Mouse (Mus musculus): ENCODE data around the gene Kcnk3.
A peak's percentile ranks its signal among the peaks of the same experiment; 100 is the strongest.

Gene Kcnk3

DNA sequence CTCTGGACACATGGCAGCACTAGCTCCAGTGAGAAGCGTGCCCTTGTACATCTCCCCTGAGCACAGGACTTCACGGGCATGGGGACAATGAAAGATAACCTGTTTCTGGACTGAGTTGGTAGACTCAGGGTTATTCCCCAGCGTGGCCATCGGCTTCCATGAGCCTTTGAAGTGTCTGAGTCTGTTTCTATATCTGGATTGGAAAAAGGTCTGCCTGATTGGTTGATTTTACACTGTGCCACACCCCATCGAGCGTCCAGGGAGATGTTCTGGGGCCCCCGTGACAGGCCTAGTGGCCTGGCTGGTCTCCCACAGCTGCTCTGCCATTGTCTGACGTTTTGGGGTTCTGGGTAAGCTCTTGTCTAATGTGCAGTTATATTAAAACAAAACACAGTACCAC, 67.1 kb downstream of the Kcnk3 start:
- Histone ChIP-seq H3K36me3 (ENCODE audit: control insufficient read depth, insufficient read depth, low read length, poor library complexity, severe bottlenecking) (no peaks in the 10 kb centered on the region; the same call in 1 of the 2 replicates), H3K27me3 (ENCODE audit: control insufficient read depth, insufficient read depth, low read length, poor library complexity, severe bottlenecking) (no peaks in the 10 kb centered on the region)
- DNase-seq (ENCODE audit: low read depth, low spot score), result no peak

DNA sequence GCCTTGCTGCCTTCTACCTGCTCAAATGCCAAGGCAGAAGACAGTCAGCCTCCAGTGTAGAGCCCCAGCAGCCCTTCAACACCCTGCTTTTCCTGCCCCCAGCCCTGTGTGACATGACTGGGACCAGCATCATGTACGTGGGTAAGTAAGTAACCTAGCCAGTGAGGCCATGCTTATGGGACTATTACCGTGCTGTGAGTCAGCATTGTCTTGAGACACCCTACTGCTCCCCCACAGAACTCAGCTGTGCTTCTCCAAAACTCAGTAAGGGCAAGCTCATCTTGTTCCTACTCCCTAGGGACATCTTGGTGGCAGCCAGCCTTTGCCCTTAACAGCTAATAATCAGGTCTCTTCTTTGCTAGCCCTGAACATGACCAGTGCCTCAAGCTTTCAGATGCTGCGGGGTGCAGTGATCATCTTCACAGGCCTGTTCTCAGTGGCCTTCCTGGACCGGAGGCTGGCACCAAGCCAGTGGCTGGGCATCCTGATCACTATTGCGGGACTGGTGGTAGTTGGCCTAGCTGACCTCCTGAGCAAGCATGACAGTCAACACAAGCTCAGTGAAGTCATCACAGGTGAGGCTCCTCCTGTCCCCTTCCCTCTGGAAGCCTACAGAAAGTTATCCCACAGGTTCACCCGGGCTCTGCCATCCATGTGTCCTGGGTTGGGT, 67.7 kb downstream of the Kcnk3 start:
- no peaks in the 10 kb centered on the region for H3K27me3 ChIP-seq (ENCODE audit: control insufficient read depth, insufficient read depth, low read length, poor library complexity, severe bottlenecking)
- DNase-seq (ENCODE audit: low read depth, low spot score), result no peak
- no peaks in the 10 kb centered on the region; the same call in 1 of the 2 replicates for H3K36me3 ChIP-seq (ENCODE audit: control insufficient read depth, insufficient read depth, low read length, poor library complexity, severe bottlenecking)

DNA sequence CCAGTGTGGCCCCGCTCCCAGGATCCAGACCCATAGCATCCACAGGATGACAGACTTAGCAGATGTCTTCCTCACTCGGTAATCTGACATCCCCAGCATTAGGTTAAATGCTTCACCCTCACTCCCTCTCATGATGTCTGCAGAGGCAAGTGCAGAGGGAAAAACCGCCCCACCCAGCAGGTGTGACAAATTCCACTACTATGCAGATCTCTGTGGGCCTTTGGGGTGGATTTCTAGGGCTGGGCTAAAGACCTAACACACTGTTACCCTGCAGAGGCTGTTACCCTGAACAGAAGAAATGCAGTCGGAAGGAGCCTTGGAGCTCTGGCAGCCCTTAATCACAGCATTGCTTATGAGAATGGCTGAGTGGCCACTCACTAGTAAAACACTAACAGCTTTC, 71.1 kb downstream of the Kcnk3 start:
- H3K27me3 ChIP-seq (ENCODE audit: control insufficient read depth, insufficient read depth, low read length, poor library complexity, severe bottlenecking), result no peaks in the 10 kb centered on the region
- DNase-seq (ENCODE audit: low read depth, low spot score), result no peak
- H3K36me3 ChIP-seq (ENCODE audit: control insufficient read depth, insufficient read depth, low read length, poor library complexity, severe bottlenecking), result no peaks in the 10 kb centered on the region; the same call in 1 of the 2 replicates

DNA sequence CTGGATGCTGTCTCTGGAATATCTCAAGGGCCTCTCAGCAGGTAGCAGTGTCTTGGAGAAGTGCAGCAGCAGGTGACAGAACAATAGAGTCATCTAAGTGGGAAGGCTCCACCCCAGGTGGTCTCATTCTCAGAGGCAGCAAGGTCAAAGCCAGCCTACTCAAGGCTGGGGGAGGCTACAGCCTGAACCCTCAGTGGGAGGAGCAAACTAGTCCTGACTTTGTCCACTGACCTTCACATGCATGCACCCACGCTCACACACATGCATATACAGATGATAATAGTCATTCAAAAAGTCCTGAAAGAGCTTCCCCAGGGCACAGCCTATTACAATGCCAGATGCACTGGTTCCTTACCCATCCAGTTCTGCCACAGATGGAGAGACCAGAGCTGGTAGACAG, 72.3 kb downstream of the Kcnk3 start:
- DNase-seq (ENCODE audit: low read depth, low spot score), result no peak
- no peaks in the 10 kb centered on the region; the same call in 1 of the 2 replicates for H3K36me3 ChIP-seq (ENCODE audit: control insufficient read depth, insufficient read depth, low read length, poor library complexity, severe bottlenecking)
- no peaks in the 10 kb centered on the region for H3K27me3 ChIP-seq (ENCODE audit: control insufficient read depth, insufficient read depth, low read length, poor library complexity, severe bottlenecking)

DNA sequence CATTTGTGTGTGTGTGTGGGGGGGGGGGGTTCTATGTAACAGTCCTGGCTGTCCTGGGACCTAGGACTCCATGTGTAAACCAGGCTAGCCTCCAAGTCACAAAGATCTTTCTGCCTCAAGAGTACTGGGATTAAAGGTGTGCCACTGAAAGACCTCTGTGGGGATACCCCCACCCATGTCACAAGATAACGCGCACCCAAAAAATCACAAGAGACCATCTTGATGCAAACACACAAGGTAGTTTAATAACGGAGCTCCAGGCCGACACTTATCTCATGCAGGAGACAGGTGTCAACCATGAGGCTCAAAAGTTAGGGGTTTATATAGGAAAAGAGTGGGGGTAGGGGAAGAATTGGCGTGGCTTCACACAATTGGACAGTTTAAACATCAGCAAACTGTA, 72.8 kb downstream of the Kcnk3 start:
- no peak for DNase-seq (ENCODE audit: low read depth, low spot score)
- no peaks in the 10 kb centered on the region for H3K36me3 ChIP-seq (ENCODE audit: control insufficient read depth, insufficient read depth, low read length, poor library complexity, severe bottlenecking)

DNA sequence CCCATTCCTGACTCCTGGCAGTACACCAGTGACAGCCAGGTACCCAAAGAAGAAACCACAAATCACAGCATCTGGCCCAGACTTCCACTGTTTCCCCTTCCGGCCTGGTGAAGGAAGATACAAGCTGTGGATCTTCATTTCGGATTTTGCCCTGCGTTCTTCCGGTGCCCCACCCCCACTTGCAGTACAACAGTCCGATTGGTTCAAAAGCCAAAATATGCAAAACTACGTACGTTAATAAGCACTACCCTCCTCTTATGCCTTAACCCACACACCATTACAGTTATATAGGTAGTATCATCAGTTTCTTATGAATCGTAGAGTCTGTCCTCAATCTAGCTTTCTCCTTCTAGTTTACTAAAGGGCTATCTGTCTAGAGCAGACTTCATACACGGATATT, 77.4 kb downstream of the Kcnk3 start:
- H3K36me3 ChIP-seq (ENCODE audit: control insufficient read depth, insufficient read depth, low read length, poor library complexity, severe bottlenecking), result no peaks in the 10 kb centered on the region
- DNase-seq (ENCODE audit: low read depth, low spot score), result no peak

More for the DNA sequence above, 72.8 kb downstream of the Kcnk3 start:
- H3K27me3 ChIP-seq (ENCODE audit: control insufficient read depth, insufficient read depth, low read length, poor library complexity, severe bottlenecking), result no peaks in the 10 kb centered on the region

DNA sequence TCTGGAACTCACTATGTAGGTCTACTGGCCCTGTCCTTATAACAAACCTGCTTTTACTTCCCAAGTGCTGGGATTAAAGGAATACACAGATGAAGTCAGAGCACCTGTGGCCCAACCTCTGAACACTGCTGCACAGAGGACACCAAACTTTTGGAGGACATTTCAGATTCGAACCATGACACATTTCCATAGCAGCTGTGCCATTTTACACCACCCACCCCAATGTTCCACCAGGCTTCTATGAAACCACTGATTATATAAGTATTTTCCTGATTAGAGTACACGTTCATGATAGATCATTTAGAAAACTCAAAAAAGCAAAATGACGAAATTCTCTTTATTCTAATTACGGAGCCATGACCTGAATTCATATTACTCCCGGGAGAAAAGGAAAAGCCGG, 78.0 kb downstream of the Kcnk3 start:
- no peaks in the 10 kb centered on the region for H3K27me3 ChIP-seq (ENCODE audit: control insufficient read depth, insufficient read depth, low read length, poor library complexity, severe bottlenecking)
- H3K36me3 ChIP-seq (ENCODE audit: control insufficient read depth, insufficient read depth, low read length, poor library complexity, severe bottlenecking), result no peaks in the 10 kb centered on the region
- peak; percentile 35 for DNase-seq (ENCODE audit: low read depth, low spot score)

More for the DNA sequence above, 77.4 kb downstream of the Kcnk3 start:
- H3K27me3 ChIP-seq (ENCODE audit: control insufficient read depth, insufficient read depth, low read length, poor library complexity, severe bottlenecking), result no peaks in the 10 kb centered on the region

DNA sequence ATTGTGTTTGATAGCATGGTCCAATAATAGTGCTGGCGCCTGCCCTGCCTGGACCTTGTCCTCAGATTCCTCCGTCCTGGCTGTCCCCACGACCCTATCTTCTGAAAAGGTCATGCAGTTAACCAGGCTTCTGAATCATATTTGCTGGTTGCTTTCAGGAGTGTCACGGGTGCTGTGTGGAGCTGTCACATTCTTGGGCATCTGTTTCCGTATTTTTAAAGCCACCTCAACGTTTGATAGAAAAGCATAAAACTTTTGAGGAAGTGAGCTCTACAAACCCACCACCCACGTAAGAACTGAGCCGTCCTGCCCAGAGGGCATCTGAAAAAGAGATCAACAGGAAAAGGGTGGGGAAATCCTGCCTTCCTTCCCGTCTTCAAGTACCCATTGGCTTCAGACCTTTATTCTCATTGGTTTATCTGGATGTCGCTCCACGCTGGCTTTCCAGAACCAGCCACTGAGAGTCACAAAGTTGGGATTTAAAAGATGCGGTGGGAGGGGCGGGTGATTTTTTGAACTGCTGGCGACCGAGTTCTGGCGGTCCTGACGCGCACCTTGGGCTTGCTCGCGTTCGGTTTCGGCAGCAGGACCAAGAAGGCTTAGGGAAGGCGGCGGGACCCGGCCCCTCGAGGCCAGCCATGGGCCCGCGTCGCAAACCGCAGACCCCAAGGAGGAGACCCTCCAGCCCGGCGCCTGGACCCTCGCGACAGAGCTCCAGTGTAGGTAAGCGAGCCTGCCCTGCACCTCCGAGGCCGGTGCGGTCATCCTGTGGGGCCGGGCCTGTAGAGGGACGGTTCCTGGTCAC, 78.6 kb downstream of the Kcnk3 start, which contains the start of gene Cenpa:
Gene Cenpa (plus strand): TSS at position 387 of the 805 bp plus-strand sequence.
- peak; percentile 97 for DNase-seq (ENCODE audit: low read depth, low spot score)
- no peaks in the 10 kb centered on the region for H3K27me3 ChIP-seq (ENCODE audit: control insufficient read depth, insufficient read depth, low read length, poor library complexity, severe bottlenecking)

DNA sequence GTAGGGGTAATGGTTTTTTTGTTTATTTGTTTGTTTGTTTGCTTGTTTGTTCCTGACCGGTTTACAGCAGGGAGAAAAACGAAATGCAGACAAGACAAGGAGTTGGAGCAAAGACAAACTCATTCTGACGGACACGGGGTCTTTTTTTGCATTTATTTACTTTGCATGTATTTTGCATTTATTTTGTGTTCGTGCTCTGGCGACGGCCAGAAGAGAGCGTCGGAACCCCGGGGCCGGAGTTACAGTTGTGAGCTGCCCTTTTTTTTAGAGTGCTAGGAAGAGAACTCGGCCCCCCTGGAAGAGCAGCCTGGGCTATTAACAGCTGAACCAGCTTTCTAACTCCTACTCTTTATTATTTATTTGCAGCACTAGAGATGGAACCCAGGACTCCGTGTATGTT, 79.2 kb downstream of the Kcnk3 start:
- Histone ChIP-seq H3K27me3 (ENCODE audit: control insufficient read depth, insufficient read depth, low read length, poor library complexity, severe bottlenecking) (no peaks in the 10 kb centered on the region), H3K36me3 (ENCODE audit: control insufficient read depth, insufficient read depth, low read length, poor library complexity, severe bottlenecking) (no peaks in the 10 kb centered on the region; the same call in 1 of the 2 replicates)
- DNase-seq (ENCODE audit: low read depth, low spot score), result peak; percentile 44

More for the DNA sequence above, 78.6 kb downstream of the Kcnk3 start, which contains the start of gene Cenpa:
- H3K36me3 ChIP-seq (ENCODE audit: control insufficient read depth, insufficient read depth, low read length, poor library complexity, severe bottlenecking), result no peaks in the 10 kb centered on the region; the same call in 1 of the 2 replicates

DNA sequence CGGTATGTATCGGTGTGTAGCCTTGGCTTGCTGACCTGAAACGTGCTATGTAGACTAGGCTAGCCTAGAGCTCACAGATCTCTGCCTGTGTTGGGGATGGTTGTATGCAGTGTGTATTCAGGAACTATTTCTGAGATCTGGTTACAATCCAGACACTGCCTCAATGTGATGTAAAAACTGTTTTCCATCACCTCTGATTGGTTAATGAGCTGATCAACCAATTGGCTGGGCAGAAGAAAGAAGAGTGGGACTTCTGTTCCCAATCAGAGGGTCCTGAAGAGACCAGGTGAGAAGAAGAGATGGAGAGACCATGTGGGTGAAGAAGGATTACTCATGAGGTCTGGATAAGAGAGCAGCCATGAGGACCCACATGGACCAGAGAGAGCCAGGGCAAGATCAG, 79.7 kb downstream of the Kcnk3 start:
- no peaks in the 10 kb centered on the region; the same call in 1 of the 2 replicates for H3K36me3 ChIP-seq (ENCODE audit: control insufficient read depth, insufficient read depth, low read length, poor library complexity, severe bottlenecking)
- DNase-seq (ENCODE audit: low read depth, low spot score), result no peak
- H3K27me3 ChIP-seq (ENCODE audit: control insufficient read depth, insufficient read depth, low read length, poor library complexity, severe bottlenecking), result no peaks in the 10 kb centered on the region

DNA sequence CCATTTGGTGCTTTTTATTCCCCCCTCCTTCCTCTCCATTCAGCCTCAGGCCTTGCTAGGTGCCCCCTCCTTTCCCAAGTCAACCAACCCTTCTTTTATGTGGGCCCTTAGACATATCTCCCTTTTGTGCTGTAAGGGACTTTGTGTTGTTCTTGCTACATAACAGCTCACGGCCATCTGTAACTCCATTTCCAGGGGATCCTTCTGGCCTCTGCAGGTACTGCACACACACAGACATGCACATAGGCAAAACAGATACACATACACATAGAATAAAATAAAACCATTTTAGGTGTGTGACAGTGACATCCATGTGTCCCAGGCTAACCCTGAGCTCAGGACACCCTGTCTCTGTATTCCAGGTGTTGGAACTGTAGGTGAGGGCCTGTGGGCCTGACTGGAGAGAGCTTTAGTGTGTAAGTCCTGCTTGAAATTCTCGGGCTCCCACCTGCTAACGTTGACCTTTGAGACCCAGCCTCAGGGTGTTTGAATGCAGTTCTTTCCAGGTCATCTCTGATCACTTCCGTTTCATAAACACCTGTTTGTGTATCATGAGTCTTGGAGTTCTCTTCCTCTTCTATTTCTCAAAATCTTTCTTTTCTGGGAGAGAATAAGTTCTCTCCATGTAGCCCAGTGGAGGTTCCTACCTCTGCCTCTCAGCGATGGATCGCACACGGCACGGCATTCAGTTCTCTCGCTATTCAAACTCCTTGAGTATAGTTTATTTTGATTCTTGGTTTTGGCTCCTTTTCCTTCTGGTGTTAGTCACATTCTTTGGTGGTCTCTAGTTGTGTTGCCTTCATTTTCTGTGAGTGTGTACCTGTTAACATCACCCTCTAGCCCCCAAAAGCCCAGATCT, 80.9 kb downstream of the Kcnk3 start:
- DNase-seq (ENCODE audit: low read depth, low spot score), result no peak
- no peaks in the 10 kb centered on the region for H3K27me3 ChIP-seq (ENCODE audit: control insufficient read depth, insufficient read depth, low read length, poor library complexity, severe bottlenecking)
- H3K36me3 ChIP-seq (ENCODE audit: control insufficient read depth, insufficient read depth, low read length, poor library complexity, severe bottlenecking), result peaks cover under 1% of the 10 kb centered on the region

DNA sequence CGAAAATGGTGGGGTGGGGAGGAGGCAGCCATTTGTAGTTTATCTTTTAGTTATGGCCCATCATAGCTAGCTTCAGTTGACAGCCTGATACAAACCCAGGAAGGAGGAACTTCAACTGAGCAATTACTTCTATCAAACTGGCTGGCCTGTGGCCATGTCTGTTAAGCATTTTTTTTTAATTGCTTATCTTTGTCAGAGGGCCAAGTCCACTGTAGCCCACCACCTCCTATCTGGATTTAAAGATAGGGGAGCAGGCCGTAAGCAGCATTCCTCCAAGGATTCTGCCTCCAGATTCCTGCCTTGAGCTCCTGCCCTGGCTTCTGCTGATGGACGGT, 81.5 kb downstream of the Kcnk3 start:
- no peaks in the 10 kb centered on the region for H3K27me3 ChIP-seq (ENCODE audit: control insufficient read depth, insufficient read depth, low read length, poor library complexity, severe bottlenecking)

DNA sequence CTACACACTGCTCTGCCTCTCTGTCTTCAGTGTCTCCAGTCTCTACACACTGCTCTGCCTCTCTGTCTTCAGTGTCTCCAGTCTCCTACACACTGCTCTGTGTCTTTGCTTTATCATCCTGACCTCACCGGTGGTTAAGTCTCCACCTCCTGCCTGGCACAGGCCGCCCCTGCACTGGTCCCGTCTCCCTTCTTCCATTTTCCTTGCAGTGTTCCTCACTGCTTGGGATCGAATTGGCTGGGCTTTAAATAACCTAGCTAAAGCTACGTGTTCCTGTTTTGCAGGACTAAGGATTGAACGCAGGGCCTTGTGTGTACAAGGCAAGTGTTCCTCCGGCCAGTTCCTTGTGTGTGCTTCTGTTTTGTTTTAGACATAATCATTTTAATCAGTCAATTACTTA, 82.1 kb downstream of the Kcnk3 start:
- Histone ChIP-seq H3K36me3 (ENCODE audit: control insufficient read depth, insufficient read depth, low read length, poor library complexity, severe bottlenecking) (peaks cover 6% of the 10 kb centered on the region), H3K27me3 (ENCODE audit: control insufficient read depth, insufficient read depth, low read length, poor library complexity, severe bottlenecking) (no peaks in the 10 kb centered on the region)
- DNase-seq (ENCODE audit: low read depth, low spot score), result no peak

More for the DNA sequence above, 81.5 kb downstream of the Kcnk3 start:
- H3K36me3 ChIP-seq (ENCODE audit: control insufficient read depth, insufficient read depth, low read length, poor library complexity, severe bottlenecking), result peaks cover 6% of the 10 kb centered on the region
- DNase-seq (ENCODE audit: low read depth, low spot score), result no peak

DNA sequence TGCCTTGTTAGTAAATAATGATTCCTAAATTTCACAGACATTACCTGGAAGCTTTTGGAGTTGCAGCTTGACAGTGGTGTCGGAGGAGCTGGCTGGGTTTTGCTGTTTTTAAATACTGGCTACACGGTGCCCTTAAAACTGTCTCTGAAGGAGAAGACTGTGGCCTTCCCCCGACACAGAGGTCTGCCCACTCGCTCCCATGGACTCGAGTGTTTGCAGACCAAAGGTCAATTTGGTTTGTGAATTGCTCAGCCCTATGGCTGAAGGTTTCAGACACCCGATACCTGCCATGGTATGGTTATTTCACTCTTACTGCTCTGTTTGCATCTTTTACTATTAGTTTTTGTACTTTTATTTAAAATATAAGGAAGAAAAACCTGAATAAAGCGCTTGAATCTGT, 86.0 kb downstream of the Kcnk3 start:
- no peak for DNase-seq (ENCODE audit: low read depth, low spot score)
- H3K36me3 ChIP-seq (ENCODE audit: control insufficient read depth, insufficient read depth, low read length, poor library complexity, severe bottlenecking), result peaks cover 6% of the 10 kb centered on the region
- no peaks in the 10 kb centered on the region for H3K27me3 ChIP-seq (ENCODE audit: control insufficient read depth, insufficient read depth, low read length, poor library complexity, severe bottlenecking)
